Mouse (Mus musculus): Measurements from ENCODE around the gene Tmem198b. TPM values are rescaled to one million over a fixed set of nuclear protein-coding genes. Genes with fewer than 3 reads are reported as not detected.

Tmem198b gene
- total RNA-seq, 2 experiments from 2014 or later, result 4.0 to 6.5 TPM

DNA sequence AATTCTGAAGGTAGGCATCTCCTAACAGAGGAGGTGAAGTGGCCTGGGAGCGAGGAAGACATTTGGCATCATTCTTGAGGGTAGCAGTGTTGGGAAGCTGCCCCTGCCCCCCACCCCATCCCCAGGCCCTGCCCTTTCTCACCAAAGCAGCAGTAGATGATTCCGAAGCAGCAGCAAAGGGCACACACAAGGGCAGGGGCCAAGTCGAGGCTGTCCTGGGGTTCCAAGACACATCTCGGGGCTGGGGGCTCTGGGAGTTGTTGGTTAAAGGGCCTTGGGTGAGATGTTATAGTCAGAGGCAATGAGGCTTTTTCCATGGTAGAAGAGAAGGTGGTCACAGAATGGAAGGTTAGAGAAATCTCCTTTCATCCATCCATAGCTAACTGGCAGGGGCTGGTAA, 1.2 kb downstream of the Tmem198b start:
- ATAC-seq (ENCODE audit: poor library complexity, severe bottlenecking), result no peak

DNA sequence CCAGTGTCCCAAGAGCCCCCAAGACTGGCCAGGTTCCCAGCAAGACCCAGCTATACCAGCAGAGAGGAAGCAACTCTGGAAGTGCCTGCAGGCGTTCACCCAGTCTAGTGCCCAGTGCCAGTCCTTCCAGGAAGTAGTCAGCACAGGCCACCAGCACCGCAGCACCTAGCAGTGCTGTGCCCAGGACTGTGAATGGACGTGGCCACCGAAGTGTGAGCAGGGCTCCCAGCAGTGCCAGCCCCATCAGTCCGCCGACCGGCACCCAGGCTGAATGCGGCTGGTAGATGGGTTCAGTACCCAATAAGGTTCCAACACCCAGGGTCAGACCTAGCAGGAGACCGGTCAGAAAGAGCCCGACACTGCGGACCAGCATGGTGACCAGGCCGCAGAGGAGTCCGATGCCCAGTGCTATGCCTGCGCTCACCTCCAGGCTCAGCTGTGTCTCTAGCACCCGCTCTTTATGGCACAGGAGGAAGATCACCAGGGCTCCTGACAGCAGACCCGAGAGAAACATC, 2.1 kb downstream of the Tmem198b start:
- ATAC-seq (ENCODE audit: poor library complexity, severe bottlenecking), result no peak

DNA sequence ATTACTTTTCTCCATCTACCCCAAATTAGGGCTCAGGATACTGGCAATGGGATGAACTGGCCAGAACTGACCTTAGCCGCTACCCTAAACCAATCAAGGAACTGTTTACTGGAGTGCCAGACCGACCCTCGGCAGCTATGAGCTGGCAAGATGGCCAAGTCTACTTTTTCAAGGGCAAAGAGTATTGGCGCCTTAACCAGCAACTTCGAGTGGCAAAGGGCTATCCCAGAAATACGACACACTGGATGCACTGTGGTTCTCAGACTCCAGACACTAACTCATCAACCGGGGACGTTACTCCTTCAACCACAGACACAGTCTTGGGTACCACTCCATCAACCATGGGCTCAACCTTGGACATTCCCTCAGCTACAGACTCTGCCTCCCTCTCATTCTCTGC, 5.5 kb downstream of the Tmem198b start:
- no peak for ATAC-seq (ENCODE audit: poor library complexity, severe bottlenecking)

DNA sequence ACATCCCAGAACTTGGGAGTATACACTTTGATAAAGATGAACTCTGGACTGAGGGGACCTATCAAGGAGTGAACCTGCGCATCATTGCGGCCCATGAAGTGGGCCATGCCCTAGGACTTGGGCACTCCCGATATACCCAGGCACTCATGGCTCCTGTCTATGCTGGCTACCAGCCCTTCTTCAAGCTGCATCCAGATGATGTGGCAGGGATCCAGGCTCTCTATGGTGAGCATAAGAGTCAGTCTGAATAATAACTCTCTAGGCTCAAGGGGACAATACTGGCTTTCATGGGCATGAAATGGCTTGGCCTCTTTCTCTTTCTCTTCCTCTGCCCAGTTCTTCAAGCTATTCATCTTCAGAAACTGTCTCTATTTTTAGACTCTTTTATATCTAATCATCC, 8.6 kb downstream of the Tmem198b start:
- no peak for ATAC-seq (ENCODE audit: poor library complexity, severe bottlenecking)

DNA sequence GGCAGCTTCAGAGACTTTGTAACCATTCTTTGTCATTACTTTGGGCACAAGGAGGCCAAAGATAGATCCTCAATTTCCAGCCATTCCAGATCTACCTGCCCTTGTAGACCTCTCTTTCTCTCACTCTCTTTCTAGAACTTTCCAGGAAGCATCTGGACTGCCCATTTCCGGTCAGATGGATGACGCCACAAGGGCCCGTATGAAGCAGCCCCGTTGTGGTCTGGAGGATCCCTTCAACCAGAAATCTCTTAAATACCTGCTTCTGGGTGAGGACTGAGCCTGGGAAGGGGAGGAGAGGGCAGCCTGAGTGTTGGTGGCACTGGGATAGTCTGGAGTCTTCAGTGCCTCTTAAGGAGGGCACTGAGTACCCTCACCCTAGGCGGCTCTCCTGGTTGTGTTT, 9.8 kb downstream of the Tmem198b start:
- peak; percentile 43; the same call in 1 of the 2 replicates for ATAC-seq (ENCODE audit: poor library complexity, severe bottlenecking)

DNA sequence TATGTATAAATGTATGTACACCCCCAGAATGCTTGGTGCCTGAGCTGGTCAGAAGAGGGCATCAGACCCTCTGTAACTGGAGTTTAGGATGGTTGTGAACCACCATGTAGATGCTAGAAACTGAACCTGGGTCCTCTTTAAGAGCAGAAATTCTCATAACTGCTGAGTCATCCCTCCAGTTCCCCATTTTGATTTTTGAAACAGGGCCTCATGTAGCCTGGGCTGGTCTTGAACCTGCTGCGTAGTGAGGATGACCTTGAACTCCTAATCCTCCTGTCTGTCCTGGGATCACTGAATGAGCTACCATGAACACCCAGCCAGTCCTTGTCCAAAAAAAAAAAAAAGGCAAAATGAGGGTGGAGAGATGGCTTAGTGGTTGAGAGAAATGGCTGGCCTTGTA, 10.9 kb downstream of the Tmem198b start:
- ATAC-seq (ENCODE audit: poor library complexity, severe bottlenecking), result peak; percentile 53

DNA sequence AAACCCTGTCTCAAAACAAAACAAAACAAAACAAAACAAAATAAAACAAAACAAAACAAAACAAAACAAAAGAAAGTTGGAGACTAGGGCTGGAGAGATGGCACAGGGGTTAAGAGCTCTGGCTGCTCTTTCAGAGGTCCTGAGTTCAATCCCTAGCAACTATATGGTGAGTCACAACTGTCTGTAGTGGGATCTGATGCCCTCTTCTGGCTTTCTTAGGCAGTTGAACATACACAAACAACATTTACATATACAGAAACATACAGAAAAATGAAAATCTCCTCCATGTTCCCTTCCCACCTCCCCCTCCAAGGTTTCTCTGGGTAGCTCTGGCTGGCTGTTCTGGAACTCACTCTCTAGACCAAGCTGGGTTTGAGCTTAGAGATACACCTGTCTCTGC, 12.1 kb downstream of the Tmem198b start:
- ATAC-seq (ENCODE audit: poor library complexity, severe bottlenecking), result no peak

DNA sequence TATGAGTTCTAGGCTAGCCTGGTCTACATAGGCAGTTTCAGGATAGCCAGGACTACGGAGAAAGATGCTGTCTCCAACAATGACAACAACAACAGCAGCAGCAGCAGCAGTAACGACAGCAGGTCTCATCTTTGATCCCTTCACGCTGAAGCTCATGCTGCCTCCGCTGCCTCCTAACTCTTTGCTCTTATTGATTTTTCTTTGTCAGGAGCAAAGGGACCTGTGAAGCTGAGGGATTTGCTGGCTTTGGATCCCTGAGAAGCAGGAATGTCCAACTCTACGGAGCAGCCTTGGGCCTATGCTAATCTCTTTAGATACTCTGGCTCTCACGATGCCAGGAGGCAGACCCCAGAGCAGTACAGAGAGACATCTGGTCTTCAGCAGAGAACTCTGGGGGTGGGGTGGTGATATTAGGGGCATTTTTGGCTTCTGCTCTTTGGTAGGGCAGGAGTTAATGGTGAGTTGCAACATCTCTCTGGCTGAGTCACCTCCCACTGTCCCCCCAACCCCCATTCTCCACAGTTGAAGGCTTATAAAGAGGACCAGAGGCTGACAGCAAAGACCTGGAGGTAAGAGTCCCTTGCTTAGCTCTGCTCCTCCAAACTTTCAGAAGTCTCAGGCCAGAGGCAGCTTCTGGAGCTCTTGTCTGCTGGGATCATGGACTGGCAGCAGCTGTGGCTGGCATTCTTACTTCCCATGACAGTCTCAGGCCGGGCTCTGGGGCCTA, 13.6 kb downstream of the Tmem198b start, which contains the start of gene Mmp19:
Gene Mmp19 (plus strand): TSS at position 513 of the 727 bp plus-strand sequence.
- peak; percentile 46; the same call in 1 of the 2 replicates for ATAC-seq (ENCODE audit: poor library complexity, severe bottlenecking)

DNA sequence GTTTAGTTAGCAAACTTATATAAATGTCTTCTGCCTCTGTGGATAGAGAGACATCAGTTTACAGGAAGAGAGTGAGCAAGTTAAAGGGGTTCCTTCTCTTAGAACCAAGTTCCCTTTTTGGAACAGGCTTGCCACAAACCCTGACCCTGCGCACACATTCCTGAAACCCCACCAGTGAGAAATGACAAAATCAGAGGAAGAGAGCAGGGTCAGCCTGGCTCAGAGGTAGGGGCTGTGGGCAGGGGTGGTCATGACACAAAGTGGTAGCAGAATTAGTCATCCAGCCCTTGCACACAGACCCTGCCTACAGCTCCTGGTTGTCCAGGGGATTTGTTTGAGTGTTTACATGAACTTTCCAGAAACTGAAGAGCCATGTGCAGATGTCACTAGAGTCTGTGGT, 24.0 kb downstream of the Tmem198b start:
- peak; percentile 73 for ATAC-seq (ENCODE audit: poor library complexity, severe bottlenecking)

DNA sequence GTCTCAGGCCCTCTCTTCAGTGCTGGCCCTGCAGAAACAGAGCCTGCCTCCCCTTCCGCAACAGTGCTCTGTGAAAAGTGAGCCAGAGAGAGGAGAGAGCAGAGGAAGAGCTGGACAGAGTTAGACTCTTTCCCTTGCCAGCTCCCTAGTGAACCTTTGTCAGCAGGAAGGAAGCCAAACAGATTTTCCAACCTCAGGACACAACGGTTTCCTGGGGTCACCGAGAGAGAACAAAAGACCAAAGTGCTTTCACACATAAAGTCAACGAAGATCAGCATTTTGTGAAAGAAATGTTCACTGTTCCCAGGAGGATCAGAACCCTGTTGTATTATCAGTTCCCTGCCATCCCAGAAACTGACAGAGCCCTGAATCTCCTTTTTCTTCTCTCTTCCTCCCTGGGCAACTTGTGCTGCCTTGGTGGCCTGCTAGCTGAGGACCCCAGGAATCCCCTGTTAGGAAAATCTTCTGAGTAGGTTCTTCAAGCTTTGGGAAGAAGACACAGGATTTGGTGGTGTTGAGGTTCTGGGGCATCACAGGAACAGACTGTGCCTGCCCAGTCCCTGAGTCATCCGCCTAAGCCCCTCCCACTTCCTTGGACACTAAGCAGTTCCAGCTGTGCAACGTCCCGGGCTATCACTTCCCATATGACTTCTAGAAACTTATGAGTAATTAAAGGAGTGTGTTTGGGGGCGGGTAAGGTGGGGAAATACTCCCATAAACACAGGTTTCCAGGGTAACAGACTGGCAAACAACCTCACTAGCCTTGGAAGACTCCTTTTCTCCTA, 25.0 kb downstream of the Tmem198b start:
- ATAC-seq (ENCODE audit: poor library complexity, severe bottlenecking), result peak; percentile 95

DNA sequence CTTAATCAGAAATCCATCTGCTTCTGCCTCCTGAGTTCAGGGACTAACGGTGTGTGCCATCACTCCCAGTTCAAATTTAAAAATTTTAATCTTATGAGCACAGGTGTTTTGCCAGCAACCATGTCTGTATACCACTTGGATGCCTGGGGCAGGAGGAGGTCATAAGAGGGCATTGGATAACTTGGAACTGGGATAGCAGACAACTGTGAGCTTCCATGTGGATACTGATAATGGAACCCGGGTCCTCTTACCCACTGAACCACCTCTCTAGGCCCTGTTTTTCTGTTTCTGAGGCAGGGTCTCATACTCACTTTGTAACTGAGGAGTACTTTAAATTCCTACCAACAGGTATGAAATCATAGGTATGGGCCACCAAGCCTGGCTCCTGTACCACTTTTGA, 25.7 kb downstream of the Tmem198b start:
- ATAC-seq (ENCODE audit: poor library complexity, severe bottlenecking), result no peak

DNA sequence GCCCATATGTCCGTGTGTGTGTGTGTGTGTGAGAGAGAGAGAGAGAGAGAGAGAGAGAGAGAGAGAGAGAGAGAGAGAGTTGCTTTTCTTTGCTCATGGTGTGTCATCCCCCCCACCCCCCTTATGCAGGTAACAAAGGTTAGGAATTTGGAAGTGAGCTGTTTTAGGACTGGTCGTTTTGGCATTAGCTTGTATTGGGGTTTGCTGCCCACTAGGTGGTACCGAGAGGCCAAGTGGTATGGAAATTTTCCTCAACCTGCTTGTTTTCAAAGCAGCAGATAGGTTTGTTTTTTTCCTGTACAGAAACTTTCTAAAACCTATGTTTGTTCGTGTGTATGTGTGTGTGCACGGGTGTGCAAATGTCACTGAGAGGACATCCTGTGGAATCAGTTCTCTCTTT, 30.5 kb downstream of the Tmem198b start:
- peak; percentile 54 for ATAC-seq (ENCODE audit: poor library complexity, severe bottlenecking)

DNA sequence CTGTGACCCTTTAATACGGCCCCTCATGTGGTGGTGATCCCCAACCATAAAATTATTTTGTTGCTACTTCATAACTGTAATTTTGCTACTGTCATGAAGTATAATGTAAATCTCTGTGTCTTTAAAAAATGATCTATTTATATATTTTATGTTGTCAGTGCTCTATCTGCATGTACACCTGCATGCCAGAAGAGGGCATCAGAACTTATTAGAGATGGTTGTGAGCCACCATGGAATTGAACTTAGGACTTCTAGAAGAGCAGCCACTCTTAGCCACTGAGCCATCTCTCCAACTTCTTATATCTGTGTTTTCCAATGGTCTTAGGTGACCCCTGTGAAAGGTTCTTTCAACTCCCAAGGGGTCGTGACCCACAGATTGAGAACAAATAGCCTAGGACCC, 31.3 kb downstream of the Tmem198b start:
- ATAC-seq (ENCODE audit: poor library complexity, severe bottlenecking), result peak; percentile 40; the same call in 1 of the 2 replicates

Other genes starting within 250 kb of the Tmem198b start
- 116 TPM in 2 replicates for gene Pa2g4, start 238.4 kb downstream of the Tmem198b start, total RNA-seq (2015)
- gene Pa2g4, start 238.4 kb downstream of the Tmem198b start, total RNA-seq (2017), result 90.4 and 95.0 TPM in 2 replicates
- 2.5 and 2.8 TPM in 2 replicates for gene Erbb3, start 214.7 kb downstream of the Tmem198b start, total RNA-seq (2015)
- gene Erbb3, start 214.7 kb downstream of the Tmem198b start, total RNA-seq (2017), result 1.5 and 2.1 TPM in 2 replicates
- gene Rps26, start 177.6 kb downstream of the Tmem198b start, total RNA-seq (2015), result 1,237 and 1,288 TPM in 2 replicates
- gene Rps26, start 177.6 kb downstream of the Tmem198b start, total RNA-seq (2017), result 518 and 577 TPM in 2 replicates
- 0.14 TPM in 1 of 2 replicates, not detected in the other for gene Ikzf4, start 158.4 kb downstream of the Tmem198b start, total RNA-seq (2015)
- not detected in 2 replicates for gene Ikzf4, start 158.4 kb downstream of the Tmem198b start, total RNA-seq (2017)
- 1.4 and 1.5 TPM in 2 replicates for gene Suox, start 130.3 kb downstream of the Tmem198b start, total RNA-seq (2015)
- gene Suox, start 130.3 kb downstream of the Tmem198b start, total RNA-seq (2017), result 3.9 and 4.7 TPM in 2 replicates
- gene Rab5b, start 108.1 kb downstream of the Tmem198b start, total RNA-seq (2015), result 62.8 and 64.7 TPM in 2 replicates
- gene Rab5b, start 108.1 kb downstream of the Tmem198b start, total RNA-seq (2017), result 77.1 and 84.0 TPM in 2 replicates
- 0.16 and 0.57 TPM in 2 replicates for gene Pmel, start 100.2 kb downstream of the Tmem198b start, total RNA-seq (2015)
- gene Pmel, start 100.2 kb downstream of the Tmem198b start, total RNA-seq (2017), result 0.07 and 0.73 TPM in 2 replicates
- 85.3 and 89.5 TPM in 2 replicates for gene Cdk2, start 99.3 kb downstream of the Tmem198b start, total RNA-seq (2015)
- gene Cdk2, start 99.3 kb downstream of the Tmem198b start, total RNA-seq (2017), result 63.4 and 70.7 TPM in 2 replicates
- gene Dgka, start 59.5 kb downstream of the Tmem198b start, total RNA-seq (2015), result 35.0 and 37.6 TPM in 2 replicates
- 31.5 and 32.6 TPM in 2 replicates for gene Dgka, start 59.5 kb downstream of the Tmem198b start, total RNA-seq (2017)
- gene Pym1, start 56.5 kb downstream of the Tmem198b start, total RNA-seq (2015), result 22.0 and 25.0 TPM in 2 replicates
- 37.1 and 43.4 TPM in 2 replicates for gene Pym1, start 56.5 kb downstream of the Tmem198b start, total RNA-seq (2017)
- gene Mmp19, start 13.5 kb downstream of the Tmem198b start, total RNA-seq (2015), result 4.4 and 4.5 TPM in 2 replicates
- gene Mmp19, start 13.5 kb downstream of the Tmem198b start, total RNA-seq (2017), result 10.9 and 12.7 TPM in 2 replicates
- 29.1 and 35.9 TPM in 2 replicates for gene Dnajc14, start 308 bp downstream of the Tmem198b start, total RNA-seq (2015)
- gene Dnajc14, start 308 bp downstream of the Tmem198b start, total RNA-seq (2017), result 58.3 and 61.3 TPM in 2 replicates
- gene Sarnp, start 13.0 kb upstream of the Tmem198b start, total RNA-seq (2015), result 173 and 182 TPM in 2 replicates
- 209 and 234 TPM in 2 replicates for gene Sarnp, start 13.0 kb upstream of the Tmem198b start, total RNA-seq (2017)
- gene Ormdl2, start 17.3 kb upstream of the Tmem198b start, total RNA-seq (2015), result 49.5 and 65.2 TPM in 2 replicates
- 67.1 and 72.3 TPM in 2 replicates for gene Ormdl2, start 17.3 kb upstream of the Tmem198b start, total RNA-seq (2017)
- gene Gdf11, start 87.3 kb upstream of the Tmem198b start, total RNA-seq (2015), result 0.07 and 0.18 TPM in 2 replicates
- 0.18 and 0.28 TPM in 2 replicates for gene Gdf11, start 87.3 kb upstream of the Tmem198b start, total RNA-seq (2017)
- 60.5 and 76.0 TPM in 2 replicates for gene Cd63, start 96.6 kb upstream of the Tmem198b start, total RNA-seq (2015)
- gene Cd63, start 96.6 kb upstream of the Tmem198b start, total RNA-seq (2017), result 46.8 and 47.1 TPM in 2 replicates
- gene Rdh5, start 118.5 kb upstream of the Tmem198b start, total RNA-seq (2015), result 3.4 and 6.0 TPM in 2 replicates
- 0.94 and 3.6 TPM in 2 replicates for gene Rdh5, start 118.5 kb upstream of the Tmem198b start, total RNA-seq (2017)
- gene Bloc1s1, start 119.7 kb upstream of the Tmem198b start, total RNA-seq (2015), result 190 and 212 TPM in 2 replicates
- gene Bloc1s1, start 119.7 kb upstream of the Tmem198b start, total RNA-seq (2017), result 135 and 165 TPM in 2 replicates
- gene Itga7, start 129.4 kb upstream of the Tmem198b start, total RNA-seq (2015), result not detected in 2 replicates
- gene Itga7, start 129.4 kb upstream of the Tmem198b start, total RNA-seq (2017), result not detected in 2 replicates
- not detected in 2 replicates for gene Mettl7b, start 156.6 kb upstream of the Tmem198b start, total RNA-seq (2015)
- not detected in 2 replicates for gene Mettl7b, start 156.6 kb upstream of the Tmem198b start, total RNA-seq (2017)
- gene Olfr9, start 185.1 kb upstream of the Tmem198b start, total RNA-seq (2015), result not detected in 2 replicates
- gene Olfr9, start 185.1 kb upstream of the Tmem198b start, total RNA-seq (2017), result not detected in 2 replicates
- not detected in 2 replicates for gene Olfr763, start 206.4 kb upstream of the Tmem198b start, total RNA-seq (2015)
- gene Olfr763, start 206.4 kb upstream of the Tmem198b start, total RNA-seq (2017), result not detected in 2 replicates
- not detected in 2 replicates for gene Olfr764-ps1, start 235.5 kb upstream of the Tmem198b start, total RNA-seq (2015)
- gene Olfr764-ps1, start 235.5 kb upstream of the Tmem198b start, total RNA-seq (2017), result not detected in 2 replicates
- not detected in 2 replicates for gene Olfr765, start 245.6 kb upstream of the Tmem198b start, total RNA-seq (2015)
- not detected in 2 replicates for gene Olfr765, start 245.6 kb upstream of the Tmem198b start, total RNA-seq (2017)